8 mouse cellular contexts compared by ENCODE assay signal in genomic region chr9:21797921-21798344, GRCm38 (mm10). TPM values are rescaled to one million over a fixed set of nuclear protein-coding genes. Genes with fewer than 3 reads are reported as not detected.
DNase-seq lines count a peak whose midpoint lies in the region; ATAC-seq and TF ChIP-seq lines count a peak whose summit lies in the region.

No protein-coding gene starts in this region.

- 6% methylated on average over 23 of the region's 26 CpGs for WGBS in spleen, adult 2 months
- WGBS in embryonic facial prominence, embryonic 13.5 days: under 1% methylated on average over 26 of the region's 26 CpGs
- 0% methylated on average over 26 of the region's 26 CpGs for WGBS in heart, embryonic 14.5 days
- 2% methylated on average over 22 of the region's 26 CpGs for WGBS in macrophage (ENCODE audit: missing documents)

- TF ChIP-seq CTCF in spleen, adult 2 months (IDR thresholded peaks at IDR 0.05; ENCODE audit: extremely low read depth, insufficient read depth, insufficient read length, insufficient replicate concordance): no peak

- ATAC-seq in embryonic facial prominence, embryonic 13.5 days (ENCODE audit: insufficient number of reproducible peaks, insufficient read depth, low FRiP score, low TSS enrichment, low read depth): peak; percentile 34
- ATAC-seq in heart, embryonic 14.5 days (ENCODE audit: insufficient number of reproducible peaks, insufficient read depth, low FRiP score, low read depth): peak; percentile 68

- no peak for TF ChIP-seq POLR2A in spleen, adult 2 months (IDR thresholded peaks at IDR 0.05; ENCODE audit: low read depth, low read length)

- no peaks in the 10 kb centered on the region for H3K9me3 ChIP-seq in embryonic facial prominence, embryonic 13.5 days
- H3K9me3 ChIP-seq in heart, embryonic 14.5 days (ENCODE audit: control insufficient read depth, low read length): no peaks in the 10 kb centered on the region

- peak overlapping the region; percentile 70; the same call in 1 of the 2 replicates for H3K27ac ChIP-seq in spleen, adult 2 months (ENCODE audit: insufficient read depth, low read length)
- peak overlapping the region; percentile 95 for H3K27ac ChIP-seq in embryonic facial prominence, embryonic 13.5 days
- peak overlapping the region; percentile 93 to 96 for H3K27ac ChIP-seq in heart, embryonic 14.5 days (replicated peaks in 1 of 2; ENCODE audit: control insufficient read depth in 1 of 2, insufficient read depth in 1 of 2, low read depth in 2 of 2, low read length in 2 of 2)
- no peak overlapping the region for H3K27ac ChIP-seq in macrophage

- no peaks in the 10 kb centered on the region for H3K79me2 ChIP-seq in macrophage (ENCODE audit: inconsistent target)

- H3K9ac ChIP-seq in embryonic facial prominence, embryonic 13.5 days: peak overlapping the region; percentile 90
- peak overlapping the region; percentile 96 for H3K9ac ChIP-seq in heart, embryonic 14.5 days (ENCODE audit: low read length)

- peak overlapping the region; percentile 79 for H3K4me3 ChIP-seq in spleen, adult 2 months (ENCODE audit: extremely low read depth, insufficient read depth, insufficient read length)
- H3K4me3 ChIP-seq in embryonic facial prominence, embryonic 13.5 days: peak overlapping the region; percentile 83
- peak overlapping the region; percentile 90 to 93 for H3K4me3 ChIP-seq in heart, embryonic 14.5 days (ENCODE audit: control insufficient read depth in 1 of 2, insufficient read depth in 1 of 2, low read depth in 1 of 2, low read length in 2 of 2)
- H3K4me3 ChIP-seq in macrophage (ENCODE audit: inconsistent target): peak overlapping the region; percentile 70

- H3K4me2 ChIP-seq in embryonic facial prominence, embryonic 13.5 days: peak overlapping the region; percentile 75
- peak overlapping the region; percentile 70 for H3K4me2 ChIP-seq in heart, embryonic 14.5 days (ENCODE audit: low read length)

- no peaks in the 10 kb centered on the region for H3K36me3 ChIP-seq in spleen, adult 2 months (ENCODE audit: control insufficient read depth, insufficient read depth, low read length)
- H3K36me3 ChIP-seq in embryonic facial prominence, embryonic 13.5 days: peaks cover 44% of the 10 kb centered on the region
- H3K36me3 ChIP-seq in heart, embryonic 14.5 days (ENCODE audit: control insufficient read depth, insufficient read depth, low read length): peaks cover 60% of the 10 kb centered on the region
- H3K36me3 ChIP-seq in macrophage (ENCODE audit: inconsistent target): no peaks in the 10 kb centered on the region

- H3K27me3 ChIP-seq in spleen, adult 2 months (ENCODE audit: control insufficient read depth, insufficient read depth, low read length): peaks cover 4% of the 10 kb centered on the region; the same call in 1 of the 2 replicates
- H3K27me3 ChIP-seq in embryonic facial prominence, embryonic 13.5 days: no peaks in the 10 kb centered on the region
- no peaks in the 10 kb centered on the region for H3K27me3 ChIP-seq in heart, embryonic 14.5 days (ENCODE audit: control insufficient read depth, insufficient read depth, low read length)

- DNase-seq in spleen, adult 2 months (ENCODE audit: low read depth in 1 of 2, low spot score in 2 of 2): peak in 1 of 2 experiments; percentile 22
- DNase-seq in spleen, adult 12 weeks (ENCODE audit: low spot score): no peak
- DNase-seq in kidney, postnatal 10 days: peak; percentile 89
- DNase-seq in spleen, postnatal 10 days (ENCODE audit: low spot score in 2 of 2): peak; percentile 22 to 49
- no peak for DNase-seq in frontal cortex, adult 2 months (ENCODE audit: extremely low spot score in 1 of 2, low spot score in 1 of 2)

- peaks cover 8% of the 10 kb centered on the region; the same call in 1 of the 2 replicates for H3K4me1 ChIP-seq in spleen, adult 2 months (ENCODE audit: control insufficient read depth, insufficient read depth, insufficient read length)
- H3K4me1 ChIP-seq in embryonic facial prominence, embryonic 13.5 days: peaks cover 34% of the 10 kb centered on the region
- H3K4me1 ChIP-seq in heart, embryonic 14.5 days (ENCODE audit: control insufficient read depth in 2 of 2, insufficient read depth in 2 of 2, low read length in 2 of 2): peaks cover 11 to 33% of the 10 kb centered on the region in 2 experiments

RNA-seq across cellular contexts. Expression of gene Kank2, which starts 0.6 kb away (rescaled TPM):
- polyA plus RNA-seq in spleen, adult 2 months (2012; rRNA removed): 15.4 and 19.8 TPM in 2 replicates
- 20.8 and 22.6 TPM in 2 replicates for polyA plus RNA-seq in embryonic facial prominence, embryonic 13.5 days (2015; fragmentation: Nextera tagmentation; extraction: Ambion mirVana)
- polyA plus RNA-seq in heart, embryonic 14.5 days (2014; fragmentation: Nextera tagmentation; extraction: Ambion mirVana): 11.1 and 11.6 TPM in 2 replicates
- total RNA-seq in macrophage (2018; cell fraction: chromatin; rRNA removed): 1 to 10 TPM in 17 of 26 experiments, under 1 TPM in 8, not detected in 1; 0.20 to 7.2 (median 1.6) TPM
- 1 to 10 TPM; 1.3 to 7.3 (median 3.6) TPM for total RNA-seq in macrophage (2018; cell fraction: cytosol; rRNA removed)
- 10 to 100 TPM in 1 of 26 experiments, 1 to 10 TPM in 24, under 1 TPM in 1; 0.89 to 10.2 (median 2.2) TPM for total RNA-seq in macrophage (2018; cell fraction: nucleus; rRNA removed)
- 5.1 to 8.4 TPM (median 5.6 TPM) in 3 replicates for polyA plus RNA-seq in macrophage (2018)
- 7.9 and 8.0 TPM in 2 replicates for polyA plus RNA-seq in frontal cortex, adult 2 months (2012; rRNA removed)

RNA-seq across cellular contexts. Expression of gene Angptl8, which starts 37.4 kb away (rescaled TPM):
- polyA plus RNA-seq in spleen, adult 2 months (2012; rRNA removed): 0.60 and 1.3 TPM in 2 replicates
- polyA plus RNA-seq in embryonic facial prominence, embryonic 13.5 days (2015; fragmentation: Nextera tagmentation; extraction: Ambion mirVana): 0.74 and 1.1 TPM in 2 replicates
- 1.4 and 1.6 TPM in 2 replicates for polyA plus RNA-seq in heart, embryonic 14.5 days (2014; fragmentation: Nextera tagmentation; extraction: Ambion mirVana)
- not detected for total RNA-seq in macrophage (2018; cell fraction: chromatin; rRNA removed)
- not detected for total RNA-seq in macrophage (2018; cell fraction: cytosol; rRNA removed)
- total RNA-seq in macrophage (2018; cell fraction: nucleus; rRNA removed): not detected
- not detected in 3 replicates for polyA plus RNA-seq in macrophage (2018)
- not detected in 2 replicates for polyA plus RNA-seq in frontal cortex, adult 2 months (2012; rRNA removed)

RNA-seq across cellular contexts. Expression of gene Spc24, which starts 37.8 kb away (rescaled TPM):
- 9.0 and 11.6 TPM in 2 replicates for polyA plus RNA-seq in spleen, adult 2 months (2012; rRNA removed)
- 105 and 111 TPM in 2 replicates for polyA plus RNA-seq in embryonic facial prominence, embryonic 13.5 days (2015; fragmentation: Nextera tagmentation; extraction: Ambion mirVana)
- 82.9 and 97.9 TPM in 2 replicates for polyA plus RNA-seq in heart, embryonic 14.5 days (2014; fragmentation: Nextera tagmentation; extraction: Ambion mirVana)
- total RNA-seq in macrophage (2018; cell fraction: chromatin; rRNA removed): 1 to 10 TPM in 11 of 26 experiments, under 1 TPM in 4, not detected in 11; 0.53 to 4.3 (median 1.8) TPM
- total RNA-seq in macrophage (2018; cell fraction: cytosol; rRNA removed): 1 to 10 TPM in 9 of 26 experiments, under 1 TPM in 17; 0.28 to 2.4 (median 0.89) TPM
- 1 to 10 TPM in 7 of 26 experiments, under 1 TPM in 9, not detected in 10; 0.45 to 9.6 (median 0.94) TPM for total RNA-seq in macrophage (2018; cell fraction: nucleus; rRNA removed)
- polyA plus RNA-seq in macrophage (2018): 0.45 to 5.8 TPM (median 3.0 TPM) in 3 replicates
- polyA plus RNA-seq in frontal cortex, adult 2 months (2012; rRNA removed): 3.3 and 3.8 TPM in 2 replicates

RNA-seq across cellular contexts. Expression of gene Dock6, which starts 54.5 kb away (rescaled TPM):
- polyA plus RNA-seq in spleen, adult 2 months (2012; rRNA removed): 43.3 and 47.6 TPM in 2 replicates
- 27.4 and 29.2 TPM in 2 replicates for polyA plus RNA-seq in embryonic facial prominence, embryonic 13.5 days (2015; fragmentation: Nextera tagmentation; extraction: Ambion mirVana)
- 42.4 and 44.5 TPM in 2 replicates for polyA plus RNA-seq in heart, embryonic 14.5 days (2014; fragmentation: Nextera tagmentation; extraction: Ambion mirVana)
- total RNA-seq in macrophage (2018; cell fraction: chromatin; rRNA removed): 10 to 100 TPM; 10.3 to 64.3 (median 28.7) TPM
- total RNA-seq in macrophage (2018; cell fraction: cytosol; rRNA removed): 1 to 10 TPM in 25 of 26 experiments, under 1 TPM in 1; 0.97 to 5.1 (median 2.3) TPM
- 10 to 100 TPM in 13 of 26 experiments, 1 to 10 TPM in 13; 3.6 to 22.3 (median 10.7) TPM for total RNA-seq in macrophage (2018; cell fraction: nucleus; rRNA removed)
- 1.8 to 4.1 TPM (median 3.4 TPM) in 3 replicates for polyA plus RNA-seq in macrophage (2018)
- polyA plus RNA-seq in frontal cortex, adult 2 months (2012; rRNA removed): 47.7 and 50.1 TPM in 2 replicates

Comparison
In these comparisons a context has a peak if more than half of its experiments do, and no peak if none do; other contexts are left out.
1. DNase-seq: peak in kidney, postnatal 10 days (single experiment) and spleen, postnatal 10 days (2 of 2); none in spleen, adult 12 weeks (single experiment) and frontal cortex, adult 2 months (0 of 2).
2. Peak in every context shown above with its lines, with median percentiles within 50 percentile points of each other: H3K4me3 ChIP-seq.